Mouse (Mus musculus) cerebellum, postnatal 36 days (tissue): ENCODE data around the gene Mrpl43.

ENCODE experiments used
- DNase-seq, 2 experiments: peaks; one replicate each; pipeline ENCODE4 v3.0.0; 2021 to 2022; ENCODE audit warnings: mixed read lengths in 2 of 2

The Mrpl43 gene

GRCm38 (mm10) chr19:44965978-44966377 is 40.3 kb downstream of the Mrpl43 start:
- no peak for DNase-seq

GRCm38 (mm10) chr19:44959633-44960032 is 46.6 kb downstream of the Mrpl43 start:
- DNase-seq: no peak
